Mouse (Mus musculus) neural tube, embryonic 12.5 days (tissue): Measurements from ENCODE around the gene Rilp. TPM values are rescaled to one million over a fixed set of nuclear protein-coding genes. Genes with fewer than 3 reads are reported as not detected.

Source experiments
- ATAC-seq: fragments of 200-750 bp; cut with Nextera tagmentation; 2 replicates; pipeline ENCODE4 v1.8.0; 2017; ENCODE audit warnings: low read depth, mild to moderate bottlenecking, moderate TSS enrichment, moderate library complexity; ENCODE audit not compliant: low FRiP score
- H3K27ac ChIP-seq: fragments of 300-500 bp; sonication (generic); 2 replicates; pipeline ENCODE4 v1.5.1; 2016
- H3K27me3 ChIP-seq: fragments of 300-500 bp; sonication (generic); replicated peaks from 2 replicates; pipeline ENCODE4 v1.6.1; 2016; ENCODE audit warnings: mild to moderate bottlenecking
- H3K36me3 ChIP-seq: fragments of 300-500 bp; sonication (generic); 2 replicates; pipeline ENCODE4 v1.6.1; 2016; ENCODE audit warnings: mild to moderate bottlenecking
- H3K4me1 ChIP-seq: fragments of 300-500 bp; sonication (generic); 2 replicates; pipeline ENCODE4 v1.6.1; 2016
- H3K4me2 ChIP-seq: fragments of 300-500 bp; sonication (generic); replicated peaks from 2 replicates; pipeline ENCODE4 v1.6.1; 2016; ENCODE audit warnings: mild to moderate bottlenecking
- H3K4me3 ChIP-seq: fragments of 300-500 bp; sonication (generic); 2 replicates; pipeline ENCODE4 v1.5.1; 2016
- H3K9ac ChIP-seq: fragments of 300-500 bp; sonication (generic); 2 replicates; pipeline ENCODE4 v1.6.1; 2016; ENCODE audit warnings: mild to moderate bottlenecking
- H3K9me3 ChIP-seq: fragments of 300-500 bp; sonication (generic); 2 replicates; pipeline ENCODE4 v1.6.1; 2016; ENCODE audit warnings: mild to moderate bottlenecking
- WGBS: fragments of 180-500 bp; shearing (Covaris S2); methylation state at CpG from one replicate; pipeline ENCODE4 v1.1.7; 2016; 5-methylcytosine and 5-hydroxymethylcytosine counted together
- polyA plus RNA-seq: library from polyadenylated mRNA; unstranded; fragments of >200 nt; fragmentation: Nextera tagmentation; extraction: Ambion mirVana; gene quantifications from 2 replicates; pipeline ENCODE4 v1.2.1, GENCODE M21; 2016

Rilp gene
- polyA plus RNA-seq, 1 experiment from 2014 or later: 0.76 TPM

DNA sequence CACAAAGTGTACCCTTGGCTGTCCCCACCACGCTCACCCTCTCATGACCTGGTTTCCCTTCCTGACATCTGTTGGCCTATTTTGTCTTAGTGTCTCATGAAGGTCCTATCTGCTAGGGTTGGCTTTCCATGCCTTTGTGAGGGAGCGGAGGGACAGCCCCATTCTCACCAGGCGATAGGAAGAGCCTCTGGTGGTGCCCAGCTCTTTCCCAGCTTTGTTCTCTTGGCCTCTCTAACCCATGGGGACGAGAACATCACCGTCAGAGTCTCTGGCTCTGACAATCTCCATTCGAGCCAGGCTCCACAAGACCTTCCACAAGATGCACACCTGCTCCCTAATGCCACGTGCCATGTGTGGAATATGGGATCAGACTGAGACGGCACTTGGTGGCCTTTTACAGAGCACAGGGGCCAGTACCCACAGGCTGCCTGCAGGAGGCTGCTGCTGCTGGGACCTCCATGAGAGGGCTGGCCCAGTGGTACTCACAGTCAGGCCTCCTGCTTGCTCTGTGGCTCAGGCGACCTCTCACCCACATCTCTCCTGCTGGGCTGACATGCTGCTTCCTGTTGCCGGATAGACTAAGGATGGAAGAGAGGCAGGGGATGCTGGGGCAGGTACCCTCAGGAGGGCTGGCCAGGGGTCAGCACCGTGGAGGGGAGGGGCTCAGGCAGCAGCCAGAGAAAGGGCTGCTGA is 27.7 kb downstream of the Rilp start:
- H3K9ac ChIP-seq: 0 out of 2 replicates have a peak overlapping the region, but pooled peaks have one; percentile 14
- H3K4me3 ChIP-seq: no peak overlapping the region
- ATAC-seq: 0 out of 2 replicates have a peak, but pooled peaks have one; percentile 15
- no peak overlapping the region; the same call in 1 of the 2 replicates for H3K4me2 ChIP-seq
- peaks cover 39% of the 10 kb centered on the region for H3K4me1 ChIP-seq
- WGBS: 49% methylated on average over 11 of the region's 11 CpGs
- H3K36me3 ChIP-seq: 0 out of 2 replicates have a peak, but pooled peaks cover 5% of the 10 kb centered on the region
- H3K9me3 ChIP-seq: no peaks in the 10 kb centered on the region
- H3K27ac ChIP-seq: no peak overlapping the region
- no peaks in the 10 kb centered on the region for H3K27me3 ChIP-seq

DNA sequence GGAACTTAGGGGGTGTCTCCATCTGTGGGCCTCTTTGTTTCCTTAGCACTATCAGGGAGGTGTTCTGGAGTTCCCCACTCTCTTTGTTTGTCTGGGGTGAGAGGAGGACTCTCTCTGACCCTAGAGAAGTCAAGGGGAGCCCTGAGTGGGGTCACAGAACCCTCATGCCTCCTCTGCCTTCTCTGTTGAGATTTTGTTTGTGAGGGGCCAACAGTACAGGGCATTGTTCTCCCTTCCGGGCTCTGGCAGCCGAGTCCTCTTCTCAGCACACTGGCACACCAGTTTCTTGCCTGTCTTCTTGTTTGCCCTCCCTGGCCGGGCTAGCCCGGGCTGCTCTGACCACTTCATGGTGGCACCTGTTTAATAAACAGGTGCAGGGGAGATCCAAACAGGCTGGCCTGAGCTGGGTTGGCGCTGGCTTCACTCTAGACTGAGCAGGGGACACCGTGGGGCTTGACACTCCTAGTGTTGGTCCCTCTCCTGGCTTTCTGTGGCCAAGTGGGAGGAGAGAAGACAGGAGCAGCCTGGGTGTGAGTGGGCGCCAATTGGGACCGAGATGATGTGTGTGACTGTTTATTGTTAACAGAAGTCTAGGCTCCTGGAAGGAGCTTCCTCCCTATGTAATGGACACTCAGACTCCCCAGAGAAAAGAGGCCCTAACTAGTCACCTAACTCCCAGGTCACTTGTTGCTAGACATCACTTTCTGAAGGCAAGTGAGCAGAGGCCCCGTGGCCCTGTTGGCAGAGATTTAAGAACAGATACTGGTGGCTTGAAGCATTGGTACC is 28.5 kb downstream of the Rilp start:
- no peak for ATAC-seq
- WGBS: 70% methylated on average over 9 of the region's 9 CpGs
- no peak overlapping the region; the same call in 1 of the 2 replicates for H3K4me2 ChIP-seq
- no peak overlapping the region for H3K4me3 ChIP-seq
- no peaks in the 10 kb centered on the region for H3K27me3 ChIP-seq
- peaks cover 5% of the 10 kb centered on the region; the same call in 1 of the 2 replicates for H3K36me3 ChIP-seq
- H3K9me3 ChIP-seq: no peaks in the 10 kb centered on the region
- 0 out of 2 replicates have a peak overlapping the region, but pooled peaks have one; percentile 14 for H3K9ac ChIP-seq
- H3K4me1 ChIP-seq: peaks cover 33% of the 10 kb centered on the region
- H3K27ac ChIP-seq: no peak overlapping the region

DNA sequence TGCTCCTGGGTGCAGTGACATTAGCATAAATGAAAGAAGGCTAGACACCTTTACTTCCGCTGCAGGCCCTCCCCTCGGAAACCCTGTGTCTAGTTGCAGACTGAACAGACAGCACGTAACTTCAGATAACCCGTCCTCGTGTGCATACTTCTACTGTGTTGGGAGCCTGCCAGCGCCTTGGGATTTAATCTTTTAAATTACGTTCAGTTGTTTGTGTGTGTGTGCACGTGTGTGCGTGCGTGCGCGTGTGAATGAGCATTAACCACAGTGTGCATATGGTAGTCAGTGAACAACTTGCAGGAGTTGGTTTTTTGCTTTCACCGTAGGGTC is 29.0 kb downstream of the Rilp start:
- no peak overlapping the region for H3K27ac ChIP-seq
- no peaks in the 10 kb centered on the region for H3K27me3 ChIP-seq
- H3K9me3 ChIP-seq: no peaks in the 10 kb centered on the region
- H3K4me3 ChIP-seq: no peak overlapping the region
- WGBS: 91% methylated on average over 13 of the region's 13 CpGs
- ATAC-seq: no peak
- no peak overlapping the region for H3K4me2 ChIP-seq
- H3K9ac ChIP-seq: no peak overlapping the region
- peaks cover 31% of the 10 kb centered on the region for H3K4me1 ChIP-seq
- H3K36me3 ChIP-seq: peaks cover 5% of the 10 kb centered on the region; the same call in 1 of the 2 replicates

GRCm38 (mm10) chr11:75540209-75540608 is 30.3 kb downstream of the Rilp start:
- WGBS: 94% methylated on average over 8 of the region's 8 CpGs
- Histone ChIP-seq H3K4me3 (no peak overlapping the region), H3K4me1 (peaks cover 21% of the 10 kb centered on the region), H3K9ac (no peak overlapping the region), H3K4me2 (no peak overlapping the region), H3K36me3 (peaks cover 12% of the 10 kb centered on the region; the same call in 1 of the 2 replicates), H3K27ac (no peak overlapping the region), H3K27me3 (no peaks in the 10 kb centered on the region), H3K9me3 (no peaks in the 10 kb centered on the region)
- ATAC-seq: no peak

DNA sequence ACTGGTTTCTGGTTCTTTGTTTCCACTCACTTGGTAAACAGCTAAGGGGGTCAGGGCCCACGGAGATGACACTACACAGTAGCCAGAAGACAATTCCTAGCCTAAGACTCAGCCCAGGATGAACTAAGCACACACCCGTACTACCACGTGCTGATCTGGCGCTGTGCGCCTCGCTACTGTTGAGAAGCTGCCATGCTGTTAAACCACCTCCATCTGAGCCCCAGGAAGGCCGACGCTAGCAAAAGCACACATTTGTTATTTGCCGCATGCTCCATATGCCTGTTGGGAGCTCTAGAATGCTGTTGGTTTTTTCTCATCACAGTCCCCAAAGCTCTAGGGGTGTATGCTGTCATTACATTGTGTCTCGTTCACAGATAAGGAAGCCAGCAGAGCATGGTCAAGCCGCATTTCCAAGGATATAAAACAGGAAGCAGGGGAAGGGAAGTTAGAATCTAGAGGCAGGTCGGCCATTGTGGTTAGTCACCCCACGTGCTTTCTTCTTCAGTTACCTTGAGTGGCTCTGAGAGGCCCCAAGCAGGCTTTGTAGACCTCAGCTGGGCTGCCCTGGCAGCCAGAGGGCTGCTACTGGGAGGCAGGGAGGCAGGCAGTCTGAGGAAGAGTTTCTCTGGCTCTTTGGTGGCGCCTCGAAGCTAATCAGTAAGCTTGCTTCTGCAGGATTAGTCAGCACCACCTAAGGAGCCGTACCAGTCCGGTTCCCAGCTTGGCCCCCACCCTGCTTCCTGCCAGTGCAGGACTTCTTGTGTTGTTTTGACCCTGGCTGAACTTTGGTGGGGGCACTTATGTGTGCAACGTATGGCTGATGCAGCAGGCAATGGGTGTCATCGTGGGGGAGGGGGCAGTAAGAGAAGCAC is 31.1 kb downstream of the Rilp start:
- Histone ChIP-seq H3K9me3 (no peaks in the 10 kb centered on the region), H3K4me2 (no peak overlapping the region), H3K4me3 (no peak overlapping the region), H3K27ac (no peak overlapping the region), H3K36me3 (peaks cover 19% of the 10 kb centered on the region; the same call in 1 of the 2 replicates), H3K27me3 (no peaks in the 10 kb centered on the region), H3K9ac (no peak overlapping the region), H3K4me1 (peaks cover 15% of the 10 kb centered on the region)
- no peak for ATAC-seq
- 81% methylated on average over 19 of the region's 19 CpGs for WGBS

DNA sequence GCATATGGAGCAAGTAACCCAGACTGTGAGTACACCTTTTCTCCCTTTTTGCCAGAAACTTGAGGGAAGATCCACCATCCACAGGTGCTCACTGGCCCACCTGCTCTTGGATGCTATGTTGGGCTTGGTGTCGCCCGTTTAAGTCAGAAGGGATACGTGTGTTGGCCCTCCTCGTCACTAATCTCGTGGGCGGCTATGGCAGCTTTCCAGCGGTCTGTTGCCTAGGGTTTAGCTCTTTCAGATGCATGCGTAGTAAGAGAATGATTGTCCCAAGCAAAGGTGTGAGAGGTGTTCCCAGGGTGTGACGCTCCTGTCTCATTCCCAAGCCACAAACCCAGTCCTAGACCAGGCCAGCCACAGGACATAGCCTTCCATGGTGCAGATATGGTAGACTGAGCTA is 34.8 kb downstream of the Rilp start:
- Histone ChIP-seq H3K9me3 (no peaks in the 10 kb centered on the region), H3K4me1 (peaks cover 4% of the 10 kb centered on the region; the same call in 1 of the 2 replicates), H3K27me3 (no peaks in the 10 kb centered on the region), H3K9ac (no peak overlapping the region), H3K4me3 (no peak overlapping the region), H3K27ac (no peak overlapping the region), H3K4me2 (no peak overlapping the region), H3K36me3 (peaks cover 22% of the 10 kb centered on the region; the same call in 1 of the 2 replicates)
- no peak for ATAC-seq
- WGBS: 83% methylated on average over 9 of the region's 9 CpGs

DNA sequence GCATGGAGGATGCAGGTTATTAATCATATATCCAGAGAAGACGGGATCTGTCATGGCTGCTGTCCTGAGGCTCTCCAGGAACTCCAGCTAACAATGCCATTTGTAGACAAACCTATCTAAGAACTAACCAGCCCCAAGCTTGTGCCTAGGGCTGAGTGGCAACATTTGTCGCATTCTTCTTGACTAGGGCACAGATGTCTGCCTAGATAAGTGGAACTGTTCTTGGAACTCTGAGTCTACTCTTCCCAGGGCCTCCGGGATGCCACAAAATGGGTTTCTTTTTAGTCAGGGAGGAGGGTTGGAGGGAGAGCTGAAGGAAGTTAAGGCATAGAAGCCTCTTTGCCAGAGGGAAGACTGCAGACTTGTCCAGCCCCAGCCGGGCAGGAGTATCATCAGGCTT is 36.2 kb downstream of the Rilp start:
- peaks cover 19% of the 10 kb centered on the region; the same call in 1 of the 2 replicates for H3K36me3 ChIP-seq
- H3K4me3 ChIP-seq: no peak overlapping the region
- WGBS: 83% methylated on average over 4 of the region's 4 CpGs
- H3K4me2 ChIP-seq: no peak overlapping the region
- no peaks in the 10 kb centered on the region for H3K27me3 ChIP-seq
- no peak overlapping the region for H3K9ac ChIP-seq
- peaks cover 15% of the 10 kb centered on the region for H3K4me1 ChIP-seq
- no peak for ATAC-seq
- H3K27ac ChIP-seq: no peak overlapping the region
- no peaks in the 10 kb centered on the region for H3K9me3 ChIP-seq

GRCm38 (mm10) chr11:75549658-75550111 is 39.8 kb downstream of the Rilp start:
- H3K9ac ChIP-seq: no peak overlapping the region
- H3K36me3 ChIP-seq: peaks cover 15% of the 10 kb centered on the region; the same call in 1 of the 2 replicates
- no peaks in the 10 kb centered on the region for H3K27me3 ChIP-seq
- peaks cover 26% of the 10 kb centered on the region for H3K4me1 ChIP-seq
- no peak overlapping the region for H3K27ac ChIP-seq
- 64% methylated on average over 5 of the region's 5 CpGs for WGBS
- ATAC-seq: 0 out of 2 replicates have a peak, but pooled peaks have one; percentile 4
- no peak overlapping the region for H3K4me3 ChIP-seq
- no peaks in the 10 kb centered on the region for H3K9me3 ChIP-seq
- H3K4me2 ChIP-seq: no peak overlapping the region

GRCm38 (mm10) chr11:75550200-75550946 is 40.5 kb downstream of the Rilp start:
- WGBS: 53% methylated on average over 12 of the region's 12 CpGs
- peak; percentile 50; the same call in 1 of the 2 replicates for ATAC-seq

DNA sequence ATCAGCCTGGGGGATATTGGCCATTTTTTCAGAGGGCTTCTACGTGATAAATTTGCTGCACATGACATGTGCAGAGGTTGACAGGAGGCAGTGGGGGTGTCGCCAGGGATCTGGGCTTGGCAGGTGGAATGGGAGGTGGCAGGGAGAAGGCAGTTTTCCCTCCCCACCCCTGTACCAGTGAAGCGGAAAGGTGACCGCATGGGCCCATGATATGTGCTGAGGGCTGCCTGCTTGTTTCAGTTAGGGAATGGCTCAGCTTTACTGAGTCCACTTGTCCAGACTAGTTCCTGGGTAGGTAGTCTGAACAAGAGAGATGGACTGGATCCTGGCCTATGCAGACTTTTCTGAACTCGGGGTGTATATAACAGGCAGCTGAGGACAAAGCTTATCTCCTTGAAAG is 41.4 kb downstream of the Rilp start:
- ATAC-seq: no peak
- Histone ChIP-seq H3K4me3 (no peak overlapping the region), H3K9ac (no peak overlapping the region), H3K9me3 (no peaks in the 10 kb centered on the region), H3K27me3 (no peaks in the 10 kb centered on the region), H3K36me3 (no peaks in the 10 kb centered on the region), H3K4me2 (no peak overlapping the region), H3K27ac (no peak overlapping the region), H3K4me1 (peaks cover 26% of the 10 kb centered on the region)
- 84% methylated on average over 5 of the region's 5 CpGs for WGBS

More at GRCm38 (mm10) chr11:75550200-75550946, 40.5 kb downstream of the Rilp start:
- Histone ChIP-seq H3K4me2 (no peak overlapping the region), H3K9me3 (no peaks in the 10 kb centered on the region), H3K4me3 (no peak overlapping the region), H3K27ac (no peak overlapping the region; the same call in 1 of the 2 replicates), H3K4me1 (peaks cover 26% of the 10 kb centered on the region), H3K27me3 (no peaks in the 10 kb centered on the region), H3K36me3 (peaks cover 9% of the 10 kb centered on the region; the same call in 1 of the 2 replicates), H3K9ac (peak overlapping the region; percentile 4; the same call in 1 of the 2 replicates)

- WGBS: 73% methylated on average over 9 of the region's 9 CpGs
- Histone ChIP-seq H3K4me3 (no peak overlapping the region), H3K27me3 (no peaks in the 10 kb centered on the region), H3K9ac (0 out of 2 replicates have a peak overlapping the region, but pooled peaks have one; percentile 35), H3K27ac (no peak overlapping the region), H3K9me3 (no peaks in the 10 kb centered on the region), H3K4me2 (no peak overlapping the region), H3K4me1 (peaks cover 26% of the 10 kb centered on the region), H3K36me3 (no peaks in the 10 kb centered on the region)
- ATAC-seq: no peak
Measured at GRCm38 (mm10) chr11:75551961-75552441, 42.1 kb downstream of the Rilp start.
